Mouse (Mus musculus) E14TG2a.4 (cell line): ENCODE results near the gene Kif1a.

Experiments
- H3K27me3 ChIP-seq: 2 replicates; pipeline ENCODE4 v1.6.1; 2014; ENCODE audit warnings: low read length, control low read depth; ENCODE audit not compliant: insufficient read depth
- H3K36me3 ChIP-seq: 2 replicates; pipeline ENCODE4 v1.6.1; 2014; ENCODE audit warnings: low read length, control low read depth; ENCODE audit not compliant: insufficient read depth
- H3K4me1 ChIP-seq: replicated peaks from 2 replicates; pipeline ENCODE4 v1.6.1; 2014; ENCODE audit warnings: low read depth, low read length, control low read depth
- H3K4me3 ChIP-seq: replicated peaks from 2 replicates; pipeline ENCODE4 v1.5.1; 2014; ENCODE audit warnings: mild to moderate bottlenecking, low read length
- H3K9me3 ChIP-seq: 2 replicates; pipeline ENCODE4 v1.6.1; 2014; ENCODE audit warnings: low read length, control low read depth
- CTCF ChIP-seq: conservative IDR thresholded peaks from 2 replicates; pipeline ENCODE4 v1.5.1; 2014; ENCODE audit warnings: low read length
- NANOG ChIP-seq: IDR thresholded peaks from 2 replicates; pipeline ENCODE4 v1.6.1; 2014; ENCODE audit warnings: borderline replicate concordance, low read length, mixed read lengths
- POU5F1 ChIP-seq: IDR thresholded peaks from 2 replicates; pipeline ENCODE4 v1.6.1; 2014; ENCODE audit warnings: low read length, borderline replicate concordance

The Kif1a gene

GRCm38 (mm10) chr1:93006061-93006460 is 95.7 kb downstream of the Kif1a start, which contains the start of gene Aqp12:
TSS of gene Aqp12 (plus strand) at chr1:93006334.
- Histone ChIP-seq H3K4me1 (no peaks in the 10 kb centered on the region), H3K36me3 (no peaks in the 10 kb centered on the region), H3K27me3 (peaks cover 13% of the 10 kb centered on the region; the same call in 1 of the 2 replicates), H3K4me3 (no peak within 1 kb of the TSS), H3K9me3 (no peaks in the 10 kb centered on the region)
- TF ChIP-seq POU5F1: no peak
- no peak for TF ChIP-seq CTCF
- no peak for TF ChIP-seq NANOG

GRCm38 (mm10) chr1:92992880-92993279 is 108.9 kb downstream of the Kif1a start:
- no peak for TF ChIP-seq POU5F1
- TF ChIP-seq NANOG: no peak
- no peak for TF ChIP-seq CTCF
- H3K9me3 ChIP-seq: no peaks in the 10 kb centered on the region

GRCm38 (mm10) chr1:92992214-92992855 is 109.4 kb downstream of the Kif1a start:
- Histone ChIP-seq H3K9me3 (no peaks in the 10 kb centered on the region), H3K4me3 (no peak overlapping the region), H3K36me3 (no peaks in the 10 kb centered on the region), H3K27me3 (no peaks in the 10 kb centered on the region), H3K4me1 (0 out of 2 replicates have a peak, but pooled peaks cover 4% of the 10 kb centered on the region)
- TF ChIP-seq POU5F1 (no peak), NANOG (no peak), CTCF (no peak)

More at GRCm38 (mm10) chr1:92992880-92993279, 108.9 kb downstream of the Kif1a start:
- H3K4me3 ChIP-seq: no peak overlapping the region
- H3K4me1 ChIP-seq: 0 out of 2 replicates have a peak, but pooled peaks cover 4% of the 10 kb centered on the region
- no peaks in the 10 kb centered on the region for H3K27me3 ChIP-seq
- no peaks in the 10 kb centered on the region for H3K36me3 ChIP-seq

- Histone ChIP-seq H3K9me3 (no peaks in the 10 kb centered on the region), H3K4me3 (no peak overlapping the region), H3K27me3 (no peaks in the 10 kb centered on the region), H3K36me3 (no peaks in the 10 kb centered on the region), H3K4me1 (0 out of 2 replicates have a peak, but pooled peaks cover 4% of the 10 kb centered on the region)
- TF ChIP-seq NANOG (no peak), POU5F1 (no peak), CTCF (no peak)
Observed at GRCm38 (mm10) chr1:92989891-92990290, 111.9 kb downstream of the Kif1a start.

GRCm38 (mm10) chr1:92988894-92989293 is 112.9 kb downstream of the Kif1a start:
- 0 out of 2 replicates have a peak, but pooled peaks cover 4% of the 10 kb centered on the region for H3K4me1 ChIP-seq

GRCm38 (mm10) chr1:92984999-92985398 is 116.8 kb downstream of the Kif1a start:
- peaks cover 4% of the 10 kb centered on the region; the same call in 1 of the 2 replicates for H3K27me3 ChIP-seq
- H3K36me3 ChIP-seq: no peaks in the 10 kb centered on the region
- H3K9me3 ChIP-seq: no peaks in the 10 kb centered on the region
- H3K4me1 ChIP-seq: peaks cover 2% of the 10 kb centered on the region; the same call in 1 of the 2 replicates
- TF ChIP-seq NANOG (no peak), CTCF (0 out of 2 replicates have a peak, but pooled peaks have one; percentile 9), POU5F1 (no peak)
- H3K4me3 ChIP-seq: no peak overlapping the region

More at GRCm38 (mm10) chr1:92988894-92989293, 112.9 kb downstream of the Kif1a start:
- no peaks in the 10 kb centered on the region; the same call in 1 of the 2 replicates for H3K27me3 ChIP-seq
- no peaks in the 10 kb centered on the region for H3K9me3 ChIP-seq
- no peaks in the 10 kb centered on the region for H3K36me3 ChIP-seq
- H3K4me3 ChIP-seq: no peak overlapping the region
- no peak for TF ChIP-seq NANOG
- TF ChIP-seq POU5F1: no peak
- no peak for TF ChIP-seq CTCF

GRCm38 (mm10) chr1:92982931-92983605 is 118.7 kb downstream of the Kif1a start:
- Histone ChIP-seq H3K27me3 (peaks cover 17% of the 10 kb centered on the region), H3K4me1 (peaks cover 21% of the 10 kb centered on the region), H3K36me3 (no peaks in the 10 kb centered on the region), H3K9me3 (no peaks in the 10 kb centered on the region), H3K4me3 (no peak overlapping the region)
- TF ChIP-seq CTCF (no peak), POU5F1 (no peak), NANOG (no peak)

- Histone ChIP-seq H3K9me3 (no peaks in the 10 kb centered on the region), H3K4me1 (peaks cover 29% of the 10 kb centered on the region), H3K27me3 (peaks cover 33% of the 10 kb centered on the region), H3K36me3 (no peaks in the 10 kb centered on the region), H3K4me3 (no peak overlapping the region)
- no peak for TF ChIP-seq CTCF
- TF ChIP-seq NANOG: no peak
- TF ChIP-seq POU5F1: no peak
Observed at GRCm38 (mm10) chr1:92981056-92981845, 120.5 kb downstream of the Kif1a start.
